Mouse (Mus musculus): ENCODE measurements around the gene Ppef1.

Ppef1 gene

GRCm38 (mm10) chrX:160598562-160599458 lies 136.8 kb downstream of the Ppef1 start:
- DNase-seq (ENCODE audit: low read depth, low spot score): peak; percentile 4

- DNase-seq (ENCODE audit: low read depth, low spot score): no peak
Observed at GRCm38 (mm10) chrX:160598055-160598454, 137.5 kb downstream of the Ppef1 start.

GRCm38 (mm10) chrX:160592933-160593332 lies 142.6 kb downstream of the Ppef1 start:
- no peak for DNase-seq (ENCODE audit: low read depth, low spot score)

GRCm38 (mm10) chrX:160590147-160590546 lies 145.4 kb downstream of the Ppef1 start:
- DNase-seq (ENCODE audit: low read depth, low spot score): no peak

- DNase-seq (ENCODE audit: low read depth, low spot score): no peak
Observed at GRCm38 (mm10) chrX:160588523-160588922, 147.0 kb downstream of the Ppef1 start.

- DNase-seq (ENCODE audit: low read depth, low spot score): no peak
Observed at GRCm38 (mm10) chrX:160585110-160585509, 150.5 kb downstream of the Ppef1 start.

- DNase-seq (ENCODE audit: low read depth, low spot score): peak; percentile 29
Observed at GRCm38 (mm10) chrX:160584148-160584838, 151.3 kb downstream of the Ppef1 start.

GRCm38 (mm10) chrX:160583589-160583988 lies 152.0 kb downstream of the Ppef1 start:
- no peak for DNase-seq (ENCODE audit: low read depth, low spot score)
